Comparison of ENCODE assay signal across 11 mouse cellular contexts in the genomic region with DNA sequence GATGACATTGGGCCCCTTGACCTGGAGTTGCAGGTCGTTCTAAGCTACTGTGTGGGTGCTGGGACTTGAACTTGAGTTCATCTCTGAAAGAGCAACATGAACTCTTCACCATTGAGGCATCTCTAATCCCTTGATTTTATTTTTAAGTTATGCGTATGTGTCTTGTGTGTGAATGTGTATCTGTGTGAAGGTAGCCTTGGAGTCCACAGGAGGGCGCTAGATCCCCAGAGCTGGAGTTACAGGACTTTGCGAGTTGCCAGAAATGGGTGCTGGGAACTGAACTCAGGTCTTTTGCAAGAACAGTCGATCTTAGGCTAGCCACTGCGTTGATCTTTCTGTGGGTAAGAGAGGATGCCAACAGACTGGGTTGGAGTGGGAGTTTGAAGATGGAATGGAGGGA. TPM values are rescaled to one million over a fixed set of nuclear protein-coding genes. Genes with fewer than 3 reads are reported as not detected.
DNase-seq lines count a peak whose midpoint lies in the region; ATAC-seq and TF ChIP-seq lines count a peak whose summit lies in the region.
"Had no signal": no experiment of that assay in that cellular context is flagged by ENCODE, and none has a peak within 500 bp of the region (broad histone marks: within the 10 kb centered on the region; RNA-seq: fewer than 3 reads in every experiment).

No protein-coding gene starts in this region.

- TF ChIP-seq EP300 in stomach, postnatal 0 days (optimal IDR thresholded peaks at IDR 0.05): no peak

- H3K4me2 ChIP-seq in stomach, postnatal 0 days (replicated peaks; ENCODE audit: low read depth): no peak overlapping the region
- H3K4me2 ChIP-seq in forebrain, embryonic 16.5 days (ENCODE audit: low read length): no peak overlapping the region

- no peak overlapping the region for H3K27ac ChIP-seq in stomach, postnatal 0 days (replicated peaks)
- no peak overlapping the region for H3K27ac ChIP-seq in forebrain, embryonic 16.5 days (ENCODE audit: low read length)
- H3K27ac ChIP-seq: lung, embryonic 15.5 days; neural tube, embryonic 13.5 days had no signal

- WGBS in stomach, postnatal 0 days: 87% methylated on average over 6 of the region's 6 CpGs
- 81% methylated on average over 6 of the region's 6 CpGs for WGBS in forebrain, embryonic 16.5 days

- no peak overlapping the region for H3K4me3 ChIP-seq in stomach, postnatal 0 days (ENCODE audit: low read depth, low read length)
- no peak overlapping the region for H3K4me3 ChIP-seq in forebrain, embryonic 16.5 days (replicated peaks; ENCODE audit: low read length)
- H3K4me3 ChIP-seq: lung, embryonic 15.5 days had no signal

- DNase-seq in heart, postnatal 14 days: peak; percentile 19 to 36
- no peak for DNase-seq in heart, adult 9 months (ENCODE audit: low spot score in 2 of 2)
- DNase-seq in retina, embryonic 14.5 days (ENCODE audit: low spot score): peak; percentile 46
- DNase-seq in retina, postnatal 1 day: no peak
- DNase-seq in brain, adult 2 months (ENCODE audit: low read depth, low spot score): peak; percentile 37
- no peak for DNase-seq in stomach, postnatal 0 days (ENCODE audit: low spot score)
- DNase-seq in left cerebral cortex, adult 8-10 months (ENCODE audit: low spot score in 2 of 2): no peak

- no peaks in the 10 kb centered on the region for H3K36me3 ChIP-seq in stomach, postnatal 0 days (ENCODE audit: control insufficient read depth, insufficient read depth, low read length)
- H3K36me3 ChIP-seq in forebrain, embryonic 16.5 days (ENCODE audit: control insufficient read depth, insufficient read depth): no peaks in the 10 kb centered on the region
- H3K36me3 ChIP-seq: lung, embryonic 15.5 days; neural tube, embryonic 13.5 days had no signal

- H3K4me1 ChIP-seq in stomach, postnatal 0 days (replicated peaks; ENCODE audit: control insufficient read depth, insufficient read depth): no peaks in the 10 kb centered on the region
- peaks cover 6% of the 10 kb centered on the region for H3K4me1 ChIP-seq in forebrain, embryonic 16.5 days (replicated peaks; ENCODE audit: control insufficient read depth, insufficient read depth, low read length)

- 0 out of 2 replicates have a peak, but pooled peaks have one; percentile 9 for ATAC-seq in stomach, postnatal 0 days (ENCODE audit: low FRiP score, low TSS enrichment)
- no peak for ATAC-seq in forebrain, embryonic 16.5 days

- no peaks in the 10 kb centered on the region for H3K9me3 ChIP-seq in stomach, postnatal 0 days (ENCODE audit: control insufficient read depth, low read length)
- H3K9me3 ChIP-seq in forebrain, embryonic 16.5 days (ENCODE audit: control insufficient read depth, low read length): 0 out of 2 replicates have a peak, but pooled peaks cover 2% of the 10 kb centered on the region
- H3K9me3 ChIP-seq: lung, embryonic 15.5 days had no signal

- no peaks in the 10 kb centered on the region for H3K27me3 ChIP-seq in stomach, postnatal 0 days (ENCODE audit: control insufficient read depth, insufficient read depth, low read length)
- H3K27me3 ChIP-seq in forebrain, embryonic 16.5 days (replicated peaks; ENCODE audit: control insufficient read depth, insufficient read depth, low read length): peaks cover 13% of the 10 kb centered on the region; the same call in 1 of the 2 replicates

- TF ChIP-seq CTCF in stomach, postnatal 0 days (IDR thresholded peaks at IDR 0.05; ENCODE audit: low read depth): peak; percentile 57

- no peak overlapping the region for H3K9ac ChIP-seq in stomach, postnatal 0 days (ENCODE audit: low read length)
- no peak overlapping the region for H3K9ac ChIP-seq in forebrain, embryonic 16.5 days (replicated peaks; ENCODE audit: low read depth, low read length)
- H3K9ac ChIP-seq: lung, embryonic 15.5 days had no signal

- intact Hi-C loops in heart, postnatal 14 days (cut with DNase I): loop anchor here (1.0 to 2.0 kb wide), 3 partner anchors 194 to 309 kb away; no protein-coding TSS in a partner anchor

RNA-seq across cellular contexts. Expression of a gene that starts 4.5 kb away (rescaled TPM):
- total RNA-seq in heart, postnatal 14 days (2021): not detected
- polyA plus RNA-seq in stomach, postnatal 0 days (2015; fragmentation: Nextera tagmentation; extraction: Ambion mirVana): 0.63 and 0.64 TPM in 2 replicates
- total RNA-seq in left cerebral cortex, adult 8-10 months (2022): 10 to 100 TPM; 46.9 to 54.4 (median 48.5) TPM
- polyA plus RNA-seq in forebrain, embryonic 16.5 days (2015; fragmentation: Nextera tagmentation; extraction: Ambion mirVana): 19.3 and 25.8 TPM in 2 replicates
- total RNA-seq: gastrocnemius, adult 8-10 months had no signal

Comparison
In these comparisons a context has a peak if more than half of its experiments do, and no peak if none do; other contexts are left out.
1. DNase-seq: peak in heart, postnatal 14 days (2 of 2), retina, embryonic 14.5 days (single experiment) and brain, adult 2 months (single experiment); none in heart, adult 9 months (0 of 2), retina, postnatal 1 day (single experiment), stomach, postnatal 0 days (single experiment) and left cerebral cortex, adult 8-10 months (0 of 2).
2. RNA of a gene that starts 4.5 kb away (total RNA-seq): 46.9 to 54.4 TPM in left cerebral cortex, adult 8-10 months; not detected in heart, postnatal 14 days; every median in the first group is over 10 times any median in the second.